In genomic region chr1:182986750-182987149, GRCm38 (mm10) we compare ENCODE assay signal across 15 mouse cellular contexts. TPM values are rescaled to one million over a fixed set of nuclear protein-coding genes. Genes with fewer than 3 reads are reported as not detected.
DNase-seq lines count a peak whose midpoint lies in the region; ATAC-seq and TF ChIP-seq lines count a peak whose summit lies in the region.
"Had no signal": no experiment of that assay in that cellular context is flagged by ENCODE, and none has a peak within 500 bp of the region (broad histone marks: within the 10 kb centered on the region; RNA-seq: fewer than 3 reads in every experiment).

No protein-coding gene starts in this region.

- no peak overlapping the region for H3K4me2 ChIP-seq in intestine, embryonic 14.5 days (ENCODE audit: low read length)
- H3K4me2 ChIP-seq in intestine, postnatal 0 days (replicated peaks; ENCODE audit: low read depth) = no peak overlapping the region
- H3K4me2 ChIP-seq in lung, postnatal 0 days (replicated peaks; ENCODE audit: low read depth, low read length) = no peak overlapping the region
- no peak overlapping the region for H3K4me2 ChIP-seq in intestine, embryonic 15.5 days (replicated peaks)
- peak overlapping the region; percentile 15; the same call in 1 of the 2 replicates for H3K4me2 ChIP-seq in stomach, embryonic 15.5 days
- H3K4me2 ChIP-seq: forebrain, embryonic 12.5 days; hindbrain, embryonic 14.5 days had no signal

- no peak for DNase-seq in intestine, embryonic 14.5 days (ENCODE audit: low spot score)
- DNase-seq in lung, postnatal 0 days (ENCODE audit: low spot score) = peak; percentile 39
- no peak for DNase-seq in lung, adult 2 months
- DNase-seq in left cerebral cortex, adult 11 months (ENCODE audit: low spot score) = no peak
- DNase-seq: adrenal gland, postnatal 25 days; cerebellum, postnatal 14 days; lung, adult 18-20 months; midbrain, embryonic 14.5 days; thymus, adult 18-20 months had no signal

- no peak for TF ChIP-seq EP300 in lung, postnatal 0 days (IDR thresholded peaks at IDR 0.05)

- no peak overlapping the region for H3K9ac ChIP-seq in intestine, embryonic 14.5 days (ENCODE audit: low read length)
- H3K9ac ChIP-seq in intestine, postnatal 0 days (ENCODE audit: low read depth, low read length) = no peak overlapping the region
- H3K9ac ChIP-seq in lung, postnatal 0 days (replicated peaks; ENCODE audit: low read depth) = no peak overlapping the region
- H3K9ac ChIP-seq in intestine, embryonic 15.5 days = no peak overlapping the region
- H3K9ac ChIP-seq in stomach, embryonic 15.5 days = no peak overlapping the region
- H3K9ac ChIP-seq: forebrain, embryonic 12.5 days; hindbrain, embryonic 14.5 days had no signal

- H3K9me3 ChIP-seq in intestine, embryonic 14.5 days (ENCODE audit: control insufficient read depth, low read length) = no peaks in the 10 kb centered on the region
- no peaks in the 10 kb centered on the region for H3K9me3 ChIP-seq in intestine, postnatal 0 days (ENCODE audit: control insufficient read depth)
- H3K9me3 ChIP-seq in lung, postnatal 0 days (ENCODE audit: low read length) = no peaks in the 10 kb centered on the region
- H3K9me3 ChIP-seq in intestine, embryonic 15.5 days = no peaks in the 10 kb centered on the region
- H3K9me3 ChIP-seq in stomach, embryonic 15.5 days = no peaks in the 10 kb centered on the region
- H3K9me3 ChIP-seq: forebrain, embryonic 12.5 days had no signal

- H3K27ac ChIP-seq in intestine, embryonic 14.5 days (ENCODE audit: low read depth) = peak overlapping the region; percentile 63; the same call in 1 of the 2 replicates
- H3K27ac ChIP-seq in intestine, postnatal 0 days (ENCODE audit: low read depth, low read length) = no peak overlapping the region
- H3K27ac ChIP-seq in lung, postnatal 0 days (ENCODE audit: low read length) = no peak overlapping the region
- H3K27ac ChIP-seq in intestine, embryonic 15.5 days = peak overlapping the region; percentile 18
- peak overlapping the region; percentile 79 for H3K27ac ChIP-seq in stomach, embryonic 15.5 days
- H3K27ac ChIP-seq: forebrain, embryonic 12.5 days; hindbrain, embryonic 14.5 days had no signal

- H3K4me1 ChIP-seq in intestine, embryonic 14.5 days (replicated peaks; ENCODE audit: control insufficient read depth, insufficient read depth, low read length) = peaks cover 17% of the 10 kb centered on the region
- H3K4me1 ChIP-seq in intestine, postnatal 0 days (replicated peaks; ENCODE audit: control insufficient read depth, insufficient read depth, low read length) = peaks cover 5% of the 10 kb centered on the region; the same call in 1 of the 2 replicates
- H3K4me1 ChIP-seq in lung, postnatal 0 days (ENCODE audit: insufficient read depth, low read depth, low read length) = peaks cover 4% of the 10 kb centered on the region; the same call in 1 of the 2 replicates
- H3K4me1 ChIP-seq in lung, adult 2 months (ENCODE audit: control insufficient read depth, insufficient read depth, low read length) = peaks cover 4% of the 10 kb centered on the region; the same call in 1 of the 2 replicates
- peaks cover 14% of the 10 kb centered on the region for H3K4me1 ChIP-seq in intestine, embryonic 15.5 days (replicated peaks)
- peaks cover 14% of the 10 kb centered on the region for H3K4me1 ChIP-seq in stomach, embryonic 15.5 days

- no peak overlapping the region for H3K4me3 ChIP-seq in intestine, embryonic 14.5 days (ENCODE audit: low read depth, low read length)
- no peak overlapping the region for H3K4me3 ChIP-seq in intestine, postnatal 0 days (ENCODE audit: low read depth, low read length)
- H3K4me3 ChIP-seq in lung, postnatal 0 days (ENCODE audit: low read depth, low read length) = no peak overlapping the region
- H3K4me3 ChIP-seq in lung, adult 2 months (replicated peaks; ENCODE audit: extremely low read depth, low read depth, low read length) = no peak overlapping the region
- no peak overlapping the region for H3K4me3 ChIP-seq in intestine, embryonic 15.5 days (replicated peaks)
- no peak overlapping the region for H3K4me3 ChIP-seq in stomach, embryonic 15.5 days (replicated peaks)
- H3K4me3 ChIP-seq: forebrain, embryonic 12.5 days had no signal

- TF ChIP-seq CTCF in intestine, postnatal 0 days (IDR thresholded peaks at IDR 0.05; ENCODE audit: low read depth) = no peak
- no peak for TF ChIP-seq CTCF in lung, postnatal 0 days (IDR thresholded peaks at IDR 0.05)
- TF ChIP-seq CTCF in lung, adult 2 months (IDR thresholded peaks at IDR 0.05; ENCODE audit: insufficient read depth, low read length) = no peak

- H3K27me3 ChIP-seq in intestine, embryonic 14.5 days (replicated peaks; ENCODE audit: control insufficient read depth, insufficient read depth, low read length) = no peaks in the 10 kb centered on the region
- H3K27me3 ChIP-seq in intestine, postnatal 0 days (replicated peaks; ENCODE audit: control insufficient read depth, insufficient read depth, low read length) = no peaks in the 10 kb centered on the region
- no peaks in the 10 kb centered on the region for H3K27me3 ChIP-seq in lung, postnatal 0 days (replicated peaks; ENCODE audit: insufficient read depth, low read length)
- H3K27me3 ChIP-seq in intestine, embryonic 15.5 days (replicated peaks) = no peaks in the 10 kb centered on the region
- H3K27me3 ChIP-seq in stomach, embryonic 15.5 days (replicated peaks) = no peaks in the 10 kb centered on the region

- ATAC-seq in intestine, embryonic 14.5 days (replicated peaks; ENCODE audit: low FRiP score, low TSS enrichment, low read depth) = no peak
- ATAC-seq in intestine, postnatal 0 days = no peak
- no peak for ATAC-seq in lung, postnatal 0 days
- ATAC-seq in intestine, embryonic 15.5 days = no peak
- ATAC-seq in stomach, embryonic 15.5 days (ENCODE audit: insufficient read depth, low FRiP score, low read depth) = no peak
- no peak for ATAC-seq in megakaryocyte, adult 5-6 weeks (ENCODE audit: poor library complexity, severe bottlenecking)

- H3K36me3 ChIP-seq in intestine, embryonic 14.5 days (ENCODE audit: control insufficient read depth, insufficient read depth, low read length) = no peaks in the 10 kb centered on the region
- H3K36me3 ChIP-seq in intestine, postnatal 0 days (ENCODE audit: control insufficient read depth, insufficient read depth) = no peaks in the 10 kb centered on the region
- H3K36me3 ChIP-seq in lung, postnatal 0 days (ENCODE audit: insufficient read depth, low read length) = no peaks in the 10 kb centered on the region
- H3K36me3 ChIP-seq in intestine, embryonic 15.5 days = no peaks in the 10 kb centered on the region
- no peaks in the 10 kb centered on the region for H3K36me3 ChIP-seq in stomach, embryonic 15.5 days
- H3K36me3 ChIP-seq: forebrain, embryonic 12.5 days had no signal

- WGBS in intestine, embryonic 14.5 days = 74% methylated on average over 11 of the region's 11 CpGs
- 81% methylated on average over 11 of the region's 11 CpGs for whole genome bisulfite sequencing in intestine, postnatal 0 days
- 69% methylated on average over 11 of the region's 11 CpGs for WGBS in lung, postnatal 0 days
- WGBS in lung, adult 2 months = 71% methylated on average over 11 of the region's 11 CpGs
- 80% methylated on average over 11 of the region's 11 CpGs for WGBS in intestine, embryonic 15.5 days
- WGBS in stomach, embryonic 15.5 days = 73% methylated on average over 11 of the region's 11 CpGs

- no peak for TF ChIP-seq POLR2A in lung, adult 2 months (IDR thresholded peaks at IDR 0.05; ENCODE audit: borderline replicate concordance, extremely low read depth, low read depth, low read length)

RNA-seq across cellular contexts. Expression of gene Tlr5, which starts 32.2 kb away (rescaled TPM):
- polyA plus RNA-seq in intestine, embryonic 14.5 days (2014; fragmentation: Nextera tagmentation; extraction: Ambion mirVana) = 5.7 and 6.8 TPM in 2 replicates
- polyA plus RNA-seq in intestine, postnatal 0 days (2015; fragmentation: Nextera tagmentation; extraction: Ambion mirVana) = 4.3 and 5.0 TPM in 2 replicates
- 1.5 TPM in 2 replicates for polyA plus RNA-seq in lung, postnatal 0 days (2015; fragmentation: Nextera tagmentation; extraction: Ambion mirVana)
- 6.1 and 7.4 TPM in 2 replicates for polyA plus RNA-seq in lung, adult 2 months (2012; rRNA removed)
- 4.0 and 4.4 TPM in 2 replicates for polyA plus RNA-seq in intestine, embryonic 15.5 days (2015; fragmentation: Nextera tagmentation; extraction: Ambion mirVana)
- polyA plus RNA-seq in stomach, embryonic 15.5 days (2015; fragmentation: Nextera tagmentation; extraction: Ambion mirVana) = 2.1 and 2.5 TPM in 2 replicates
- total RNA-seq in megakaryocyte, adult 5-6 weeks (2015) = 7.9 and 9.1 TPM in 2 replicates
- total RNA-seq in megakaryocyte, adult 5-6 weeks (2017) = 5.8 and 8.6 TPM in 2 replicates

Comparison
In these comparisons a context has a peak if more than half of its experiments do, and no peak if none do; other contexts are left out.
1. H3K27ac ChIP-seq: peak in intestine, embryonic 14.5 days (single experiment), intestine, embryonic 15.5 days (single experiment) and stomach, embryonic 15.5 days (single experiment); none in intestine, postnatal 0 days (single experiment) and lung, postnatal 0 days (single experiment).